Mouse (Mus musculus) ES-E14 (cell line): Measurements from ENCODE around the gene Armcx6.

Source experiments
- CHD2 ChIP-seq: IDR thresholded peaks from 2 replicates; pipeline ENCODE4 v1.6.1; 2014; ENCODE audit warnings: mild to moderate bottlenecking, low read depth, low read length, inconsistent platforms
- HCFC1 ChIP-seq: IDR thresholded peaks from 2 replicates; pipeline ENCODE4 v1.6.1; 2012; ENCODE audit warnings: low read length, inconsistent platforms, borderline replicate concordance; ENCODE audit not compliant: insufficient read depth
- MAFK ChIP-seq: IDR thresholded peaks from 2 replicates; pipeline ENCODE4 v1.6.1; 2014; ENCODE audit warnings: mild to moderate bottlenecking, low read depth, low read length, inconsistent platforms; ENCODE audit not compliant: insufficient read depth
- ZC3H11A ChIP-seq: IDR thresholded peaks from 2 replicates; pipeline ENCODE4 v1.6.1; 2012; ENCODE audit warnings: low read depth, mild to moderate bottlenecking, inconsistent platforms, low read length, borderline replicate concordance
- ZNF384 ChIP-seq: IDR thresholded peaks from 2 replicates; pipeline ENCODE4 v1.6.1; 2012; ENCODE audit warnings: low read depth, low read length, inconsistent platforms

DNA sequence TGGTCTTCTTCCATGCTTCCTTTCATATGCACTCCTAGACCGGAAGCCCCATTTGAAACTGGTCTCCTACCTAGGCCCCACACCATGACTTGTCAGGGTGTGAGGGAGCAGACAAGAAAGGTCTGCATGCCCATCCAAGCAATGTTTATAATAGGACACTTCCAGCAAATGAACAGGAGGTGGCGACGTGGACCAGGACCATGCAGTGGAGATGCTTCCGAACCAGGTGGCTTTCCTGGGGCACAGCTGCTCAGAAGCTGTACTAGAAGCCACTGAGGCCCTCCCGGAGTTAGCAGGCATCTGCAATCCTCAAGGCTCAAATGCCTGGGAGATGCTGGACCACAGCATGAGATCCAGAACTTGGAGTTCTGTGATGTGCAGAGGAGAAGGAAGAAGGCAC, 4.8 kb downstream of the Armcx6 start:
- TF ChIP-seq HCFC1 = no peak
- TF ChIP-seq ZNF384 = no peak
- no peak for TF ChIP-seq CHD2
- peak; percentile 66 for TF ChIP-seq ZC3H11A
- no peak for TF ChIP-seq MAFK
